Mouse (Mus musculus) kidney, postnatal 14 days (tissue): ENCODE data around the gene Sost.
"Not testable (repeated sequence)": the region's sequence is repeated elsewhere in the genome, so short reads cannot be mapped to it uniquely, and the experiment has no call there.

ENCODE experiments used
- DNase-seq: peaks from one replicate; pipeline ENCODE4 v3.0.0; 2022; ENCODE audit warnings: mixed read lengths

Sost gene

GRCm38 (mm10) chr11:101966965-101967614, at the start of gene Sost:
Sost (minus strand) TSS chr11:101967015.
- DNase-seq: no peak

- no peak for DNase-seq
Observed at GRCm38 (mm10) chr11:102016136-102016535, 49.3 kb upstream of the Sost start.

DNA sequence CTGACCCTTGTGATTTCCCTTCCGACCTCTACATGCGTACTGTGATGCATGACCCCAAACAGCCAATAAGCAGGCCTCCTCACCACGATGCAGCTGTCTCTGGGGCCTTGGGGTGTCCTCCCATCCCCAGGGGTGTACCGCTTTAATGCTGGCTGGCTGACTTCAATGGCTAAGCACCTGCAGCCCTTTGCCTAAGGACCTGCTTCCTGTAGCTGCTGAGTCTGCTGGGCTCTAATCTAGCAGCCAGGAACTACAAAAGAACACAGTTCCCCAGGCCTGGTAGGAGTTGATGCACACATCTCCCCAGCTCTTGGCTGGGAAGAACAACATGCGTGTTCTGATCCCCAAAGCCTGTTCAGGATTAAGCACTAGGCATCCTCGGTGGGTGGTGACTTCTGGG, 48.7 kb upstream of the Sost start:
- DNase-seq: no peak

- DNase-seq: no peak
Observed at GRCm38 (mm10) chr11:102013201-102013600, 46.4 kb upstream of the Sost start.

- no peak for DNase-seq
Observed at GRCm38 (mm10) chr11:102011510-102011909, 44.7 kb upstream of the Sost start.

- DNase-seq: no peak
Observed at GRCm38 (mm10) chr11:102010140-102010539, 43.3 kb upstream of the Sost start.

DNA sequence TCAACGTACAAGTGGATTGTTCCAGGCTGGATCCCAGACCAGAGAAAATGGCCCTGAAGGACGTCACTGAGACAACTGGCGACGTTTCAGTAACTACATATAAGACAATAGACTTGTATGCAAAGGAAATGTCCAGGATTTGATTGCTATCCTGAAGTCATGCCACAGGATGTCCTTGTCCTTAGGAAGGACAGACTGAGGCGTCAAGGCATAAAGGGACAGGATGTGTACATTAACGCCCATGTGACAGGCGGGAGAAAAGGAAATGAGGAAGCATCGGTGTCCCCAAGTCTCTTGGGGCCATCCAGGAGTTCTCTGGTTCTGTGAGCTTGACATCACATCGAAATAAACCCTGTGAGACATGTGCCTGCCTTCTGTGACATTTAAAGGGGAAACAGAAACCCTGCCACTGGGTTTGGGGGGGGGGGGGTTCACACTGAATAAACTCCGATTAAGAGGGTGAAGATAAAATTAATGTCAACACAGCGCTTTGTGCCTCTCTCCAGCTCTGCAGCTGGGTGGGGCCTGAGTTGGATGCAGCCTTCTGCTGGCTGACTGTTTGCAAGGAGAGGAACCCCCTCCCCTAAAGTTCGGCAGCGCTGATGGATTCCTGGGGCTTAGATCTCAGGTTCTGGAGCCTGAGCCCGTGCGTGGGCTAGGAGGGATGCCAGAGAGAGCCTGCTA, 42.3 kb upstream of the Sost start:
- no peak for DNase-seq

GRCm38 (mm10) chr11:102008372-102008771, 41.6 kb upstream of the Sost start:
- DNase-seq: no peak

GRCm38 (mm10) chr11:102006688-102007087, 39.9 kb upstream of the Sost start:
- no peak for DNase-seq

DNA sequence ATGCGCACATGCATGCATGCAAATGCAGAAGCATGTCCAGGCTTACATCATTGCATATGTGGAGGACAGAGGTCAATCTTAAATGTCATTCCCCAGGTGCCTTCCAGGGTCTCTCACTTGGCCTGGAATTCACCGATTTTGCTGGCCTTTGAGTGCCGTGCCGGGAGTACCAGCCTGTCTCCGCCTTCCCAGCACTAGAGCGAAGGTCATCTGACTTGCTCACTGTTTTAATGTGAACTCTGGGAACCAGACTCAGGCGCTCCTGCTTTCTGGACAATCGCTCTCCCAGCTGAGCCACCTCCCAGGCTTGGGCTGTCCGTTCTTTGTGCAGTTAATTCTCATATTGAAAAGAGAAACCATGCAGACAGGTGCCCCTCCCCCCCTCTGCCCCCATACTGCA, 39.5 kb upstream of the Sost start:
- DNase-seq: peak; percentile 18

- DNase-seq: no peak
Observed at GRCm38 (mm10) chr11:102004251-102004650, 37.4 kb upstream of the Sost start.

DNA sequence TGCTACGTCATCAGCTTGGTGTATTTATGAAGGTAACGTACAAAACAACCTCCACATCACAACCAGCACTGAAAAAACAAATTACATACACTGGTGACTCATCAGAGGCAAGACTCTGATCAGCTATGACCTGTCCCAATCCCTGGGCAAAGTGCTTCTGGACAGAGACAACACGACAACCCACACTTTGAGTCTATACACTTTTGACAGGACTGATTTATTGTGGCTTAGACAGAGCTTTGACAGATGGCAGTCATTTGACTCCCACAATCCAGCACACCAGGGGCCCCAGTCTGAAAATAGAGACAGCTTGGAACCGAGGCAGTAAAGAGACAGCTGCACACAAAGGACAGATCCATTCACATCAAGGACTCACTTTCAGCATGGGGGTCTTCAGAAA, 32.7 kb upstream of the Sost start:
- DNase-seq: no peak

DNA sequence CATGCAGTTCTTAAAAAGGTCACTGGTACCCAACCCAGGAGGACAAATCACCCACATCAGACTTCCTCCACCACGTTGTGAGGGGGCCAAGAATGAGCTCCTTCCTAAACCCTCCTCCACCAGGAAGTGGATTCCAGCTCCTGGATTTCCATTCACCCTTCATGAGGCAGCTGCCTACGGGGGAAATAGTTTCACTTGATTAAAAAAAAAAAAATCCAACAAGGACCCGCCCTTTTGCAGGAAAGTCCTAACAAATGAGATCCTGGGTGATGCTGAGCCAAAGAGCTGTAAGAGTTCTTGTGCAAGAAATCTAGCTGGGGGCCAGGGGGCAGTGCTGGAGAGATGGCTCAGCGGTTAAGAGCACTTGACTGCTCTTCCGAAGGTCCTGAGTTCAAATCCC, 31.4 kb upstream of the Sost start:
- DNase-seq: peak; percentile 35

DNA sequence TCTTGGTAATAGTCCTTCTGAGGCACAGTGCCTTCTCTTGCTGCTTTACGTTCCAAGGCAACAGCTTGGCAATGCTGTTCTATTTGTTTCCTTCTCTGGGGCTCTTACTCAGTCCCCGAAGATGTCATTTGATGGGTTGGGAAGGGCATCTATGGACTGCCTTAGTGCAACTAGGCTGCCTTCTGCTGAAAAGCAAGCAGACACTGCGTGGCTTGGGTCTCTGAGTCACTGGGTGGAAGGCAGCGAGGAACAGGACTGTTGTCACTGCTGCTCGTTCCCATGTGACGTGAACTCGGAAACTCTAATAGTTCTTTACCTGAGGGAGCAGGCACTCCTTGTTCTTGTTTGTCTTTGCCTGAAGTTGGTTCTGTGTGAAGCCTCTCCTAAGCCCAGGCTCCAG, 29.1 kb upstream of the Sost start:
- no peak for DNase-seq

DNA sequence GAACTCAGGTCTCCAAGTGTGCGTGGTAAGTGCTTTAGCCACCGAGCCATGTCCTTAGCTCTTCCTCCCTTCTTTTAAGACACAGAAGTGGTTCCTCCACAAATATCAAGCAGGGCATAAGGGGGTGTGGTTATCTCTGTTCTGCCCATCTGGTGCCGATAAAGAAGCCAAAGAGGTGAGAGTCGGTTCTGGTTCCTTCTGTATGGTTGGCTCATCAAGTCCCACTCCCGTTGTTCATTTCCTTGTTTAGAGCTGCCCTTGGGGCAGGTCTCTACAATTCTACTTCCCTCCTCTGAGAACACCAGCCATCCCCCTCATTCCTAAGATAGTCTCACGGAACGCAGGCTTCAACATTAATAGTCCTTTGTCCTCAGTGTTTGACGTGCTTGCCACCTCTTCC, 27.3 kb upstream of the Sost start:
- DNase-seq: no peak

DNA sequence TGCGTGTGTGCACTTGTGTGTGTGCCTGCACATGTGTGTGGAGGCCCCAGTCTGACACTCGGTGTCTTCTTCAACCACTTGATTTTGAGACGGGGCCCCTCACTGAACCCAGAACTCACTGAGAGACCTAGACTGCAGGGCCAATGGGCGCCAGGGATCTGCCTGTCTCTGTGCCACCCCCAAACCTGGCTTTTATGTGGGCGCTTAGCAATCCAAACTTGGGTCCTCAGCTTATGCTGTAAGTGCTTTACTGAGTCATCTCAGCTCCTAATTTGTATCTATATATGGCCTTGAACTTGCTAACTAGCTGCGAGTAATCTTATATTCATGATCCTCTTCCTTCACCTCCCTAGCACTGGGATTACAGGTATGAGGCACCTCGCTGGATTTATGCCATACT, 25.6 kb upstream of the Sost start:
- no peak for DNase-seq

- DNase-seq: no peak
Observed at GRCm38 (mm10) chr11:101991813-101992212, 25.0 kb upstream of the Sost start.

DNA sequence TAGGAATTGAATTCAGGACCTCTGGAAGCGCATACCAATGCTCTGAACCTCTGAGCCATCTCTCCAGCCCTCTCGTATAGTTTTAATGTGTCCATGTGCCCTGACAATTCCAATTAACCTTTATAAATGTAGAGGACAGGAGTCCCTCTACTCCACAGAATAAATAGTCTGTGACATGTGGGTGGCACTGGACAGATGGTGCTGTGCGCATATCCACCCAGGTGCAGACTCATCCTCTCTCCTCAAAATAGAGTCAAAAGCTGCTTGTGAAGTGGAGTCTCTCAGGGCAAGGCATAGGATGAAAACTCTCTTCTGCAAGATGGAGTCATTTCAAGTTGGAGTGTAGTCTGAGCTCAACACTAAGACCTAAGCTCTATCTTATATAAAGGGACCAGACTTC, 23.4 kb upstream of the Sost start:
- no peak for DNase-seq

DNA sequence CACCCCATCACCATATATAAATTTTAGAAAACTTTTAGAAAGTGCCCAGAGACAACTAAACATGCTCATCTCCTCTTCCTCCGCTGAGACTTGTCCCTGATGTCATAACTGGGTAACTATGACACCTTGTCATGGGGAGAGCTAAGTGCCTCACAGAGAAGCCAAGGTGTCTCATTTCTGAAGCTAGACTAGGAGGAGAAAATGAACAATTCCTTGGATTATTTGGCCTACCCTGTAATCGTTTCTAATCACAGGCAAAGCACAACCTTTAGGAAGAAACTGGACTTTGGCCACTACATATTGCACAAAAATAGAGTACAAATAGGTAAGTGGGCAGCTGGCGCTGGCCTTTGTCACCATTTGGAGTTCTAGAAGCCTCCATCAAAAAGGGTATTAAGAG, 20.1 kb upstream of the Sost start, which contains the start of gene Dusp3:
TSS of gene Dusp3 (minus strand) at position 101 of the 400 bp plus-strand sequence.
- DNase-seq: no peak

- DNase-seq: peak; percentile 91
Observed at GRCm38 (mm10) chr11:101985990-101986389, 19.2 kb upstream of the Sost start.

- DNase-seq: not testable (repeated sequence)
Observed at GRCm38 (mm10) chr11:101985450-101985849, 18.6 kb upstream of the Sost start.

- peak; percentile 97 for DNase-seq
Observed at GRCm38 (mm10) chr11:101984054-101985025, 17.5 kb upstream of the Sost start, which contains the start of gene Cfap97d1. Cfap97d1 (plus strand) TSS chr11:101984279.

DNA sequence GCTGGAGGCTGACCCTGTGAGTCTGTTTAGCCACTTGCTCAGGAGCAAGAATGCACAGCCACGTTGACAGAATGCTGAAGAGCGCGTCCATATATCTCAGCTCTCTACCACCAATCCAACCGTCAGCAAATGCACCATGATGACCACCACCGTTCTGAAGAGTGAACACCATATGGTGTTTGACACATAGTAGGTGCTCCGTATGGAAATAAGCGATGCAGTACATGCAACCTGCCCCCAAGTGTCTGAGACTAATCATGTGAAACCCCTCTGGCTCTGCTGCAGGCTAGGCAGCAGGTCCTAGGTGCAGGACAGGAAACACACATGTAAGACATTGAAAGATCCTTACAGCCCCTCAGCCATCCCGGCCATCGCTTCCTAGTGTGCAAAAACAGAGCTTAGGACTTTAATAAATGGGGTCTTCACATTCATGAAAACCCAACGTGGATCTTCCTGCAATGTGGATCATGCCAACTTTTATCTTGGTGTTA, 16.7 kb upstream of the Sost start:
- no peak for DNase-seq
